Mouse (Mus musculus) liver, embryonic 16.5 days (tissue): Measurements from ENCODE around the gene Dnah7c. TPM values are rescaled to one million over a fixed set of nuclear protein-coding genes. Genes with fewer than 3 reads are reported as not detected.
"Not testable (repeated sequence)": the region's sequence is repeated elsewhere in the genome, so short reads cannot be mapped to it uniquely, and the experiment has no call there.

Experiments
- ATAC-seq: fragments of 200-750 bp; cut with Nextera tagmentation; 2 replicates; pipeline ENCODE4 v1.8.0; 2017; ENCODE audit warnings: low read depth, mild to moderate bottlenecking, moderate number of reproducible peaks, moderate library complexity
- H3K27ac ChIP-seq: fragments of 300-500 bp; sonication (generic); 2 replicates; pipeline ENCODE4 v1.5.1; 2014; ENCODE audit warnings: mild to moderate bottlenecking, low read length
- H3K27me3 ChIP-seq: fragments of 300-500 bp; sonication (generic); 2 replicates; pipeline ENCODE4 v1.6.1; 2014; ENCODE audit warnings: low read depth, low read length, mixed read lengths; ENCODE audit not compliant: control insufficient read depth, insufficient read depth
- H3K36me3 ChIP-seq: fragments of 300-500 bp; sonication (generic); 2 replicates; pipeline ENCODE4 v1.6.1; 2014; ENCODE audit warnings: mild to moderate bottlenecking; ENCODE audit not compliant: control insufficient read depth, insufficient read depth
- H3K4me1 ChIP-seq: fragments of 300-500 bp; sonication (generic); 2 replicates; pipeline ENCODE4 v1.6.1; 2014; ENCODE audit warnings: low read depth, low read length, mixed read lengths; ENCODE audit not compliant: control insufficient read depth
- H3K4me2 ChIP-seq: fragments of 300-500 bp; sonication (generic); 2 replicates; pipeline ENCODE4 v1.6.1; 2014; ENCODE audit warnings: low read depth, low read length, mixed read lengths
- H3K4me3 ChIP-seq: fragments of 300-500 bp; sonication (generic); 2 replicates; pipeline ENCODE4 v1.5.1; 2014; ENCODE audit warnings: low read depth, mild to moderate bottlenecking, low read length
- H3K9ac ChIP-seq: fragments of 300-500 bp; sonication (generic); 2 replicates; pipeline ENCODE4 v1.6.1; 2014; ENCODE audit warnings: low read depth, low read length
- H3K9me3 ChIP-seq: fragments of 300-500 bp; sonication (generic); replicated peaks from 2 replicates; pipeline ENCODE4 v1.6.1; 2016; ENCODE audit warnings: low read length; ENCODE audit not compliant: control insufficient read depth
- WGBS: fragments of 180-500 bp; shearing (Covaris S2); extraction: QIAGEN DNeasy Blood & Tissue Kit; methylation state at CpG from one replicate; pipeline ENCODE4 v1.1.7; 2014; ENCODE audit not compliant: insufficient replicate concordance; 5-methylcytosine and 5-hydroxymethylcytosine counted together
- polyA plus RNA-seq: library from polyadenylated mRNA; unstranded; fragments of >200 nt; fragmentation: Nextera tagmentation; extraction: Ambion mirVana; gene quantifications from 2 replicates; pipeline ENCODE4 v1.2.1, GENCODE M21; 2015

Gene Dnah7c
- polyA plus RNA-seq, 1 experiment from 2014 or later, result not detected

DNA sequence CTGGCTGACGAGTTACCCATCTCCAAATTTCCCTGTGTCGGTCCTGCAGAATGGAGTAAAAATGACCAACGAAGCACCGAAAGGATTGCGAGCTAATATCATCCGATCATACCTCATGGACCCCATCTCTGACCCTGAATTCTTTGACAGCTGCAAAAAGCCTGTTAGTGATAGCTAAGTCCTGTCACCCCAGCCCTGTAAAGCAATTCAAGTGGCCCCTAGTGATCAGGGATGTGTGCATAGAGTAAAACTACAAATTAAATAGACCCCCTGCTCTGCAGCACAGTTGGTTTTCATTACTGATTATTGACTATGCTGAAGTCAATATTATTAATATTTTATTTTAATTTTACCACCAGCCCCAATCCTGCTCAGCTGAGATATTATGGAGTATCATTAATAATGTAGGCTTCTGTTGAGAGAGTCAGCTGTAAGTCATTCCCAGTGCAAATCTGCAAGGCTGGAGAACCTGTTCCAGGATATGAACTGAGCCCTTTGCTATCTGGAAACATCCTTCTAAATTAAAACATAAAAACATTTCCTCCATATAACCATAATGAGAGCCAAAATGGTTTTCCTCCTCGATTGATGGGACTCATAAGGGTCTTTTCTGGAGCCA lies 344.8 kb downstream of the Dnah7c start:
- not testable (repeated sequence) for H3K4me1 ChIP-seq, H3K27me3 ChIP-seq, H3K27ac ChIP-seq, H3K9me3 ChIP-seq, H3K9ac ChIP-seq, H3K4me2 ChIP-seq, H3K4me3 ChIP-seq, H3K36me3 ChIP-seq, ATAC-seq
- WGBS, result 76% methylated on average over 7 of the region's 7 CpGs

DNA sequence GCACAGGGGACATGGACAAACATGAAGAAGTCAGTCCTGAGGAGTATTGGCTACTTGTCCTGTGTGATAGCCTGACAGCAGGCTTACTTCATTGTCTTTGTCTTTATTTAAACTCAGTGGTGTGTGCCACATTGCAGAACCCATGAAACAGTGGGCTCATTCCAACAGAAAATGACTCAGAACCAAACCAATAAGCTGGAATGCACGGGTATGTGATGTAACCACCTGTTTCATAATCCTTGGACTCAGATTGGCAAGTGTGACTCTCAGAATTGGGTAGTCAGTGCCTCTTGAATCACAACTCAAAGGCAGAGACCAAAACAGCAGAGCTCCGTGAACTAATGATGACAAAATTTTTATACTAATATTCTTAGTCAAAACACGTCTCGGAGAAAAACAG lies 356.8 kb downstream of the Dnah7c start:
- not testable (repeated sequence) for H3K36me3 ChIP-seq, ATAC-seq, H3K4me1 ChIP-seq, H3K9ac ChIP-seq, H3K4me3 ChIP-seq, H3K27me3 ChIP-seq, H3K4me2 ChIP-seq, H3K27ac ChIP-seq, H3K9me3 ChIP-seq
- WGBS, result 51% methylated on average over 4 of the region's 4 CpGs

DNA sequence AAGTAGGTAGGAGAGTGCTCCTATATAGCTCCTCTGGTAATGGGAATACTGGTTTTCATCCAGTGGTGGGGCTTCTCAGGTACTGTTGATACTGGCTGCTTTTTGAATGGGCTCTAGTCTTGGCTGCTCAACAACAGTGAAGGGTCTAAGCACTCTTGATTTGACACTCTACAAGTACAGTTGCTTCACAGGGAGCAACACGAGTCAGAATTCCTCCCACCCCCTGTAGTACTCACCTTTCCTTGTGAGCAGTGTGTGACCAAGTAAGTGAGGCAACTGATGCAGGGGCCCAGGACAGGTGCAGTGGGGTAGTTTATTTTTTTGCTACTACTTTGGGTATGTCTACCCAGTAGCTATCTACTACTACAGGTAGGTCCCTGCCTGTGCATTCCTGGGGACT lies 379.7 kb downstream of the Dnah7c start:
- no peak overlapping the region for H3K4me2 ChIP-seq
- no peak overlapping the region for H3K4me3 ChIP-seq
- no peaks in the 10 kb centered on the region for H3K36me3 ChIP-seq
- WGBS, result 52% methylated on average over 1 of the region's 1 CpGs
- H3K9me3 ChIP-seq, result no peaks in the 10 kb centered on the region
- H3K9ac ChIP-seq, result no peak overlapping the region
- H3K27me3 ChIP-seq, result no peaks in the 10 kb centered on the region
- H3K27ac ChIP-seq, result no peak overlapping the region
- H3K4me1 ChIP-seq, result no peaks in the 10 kb centered on the region
- no peak for ATAC-seq

DNA sequence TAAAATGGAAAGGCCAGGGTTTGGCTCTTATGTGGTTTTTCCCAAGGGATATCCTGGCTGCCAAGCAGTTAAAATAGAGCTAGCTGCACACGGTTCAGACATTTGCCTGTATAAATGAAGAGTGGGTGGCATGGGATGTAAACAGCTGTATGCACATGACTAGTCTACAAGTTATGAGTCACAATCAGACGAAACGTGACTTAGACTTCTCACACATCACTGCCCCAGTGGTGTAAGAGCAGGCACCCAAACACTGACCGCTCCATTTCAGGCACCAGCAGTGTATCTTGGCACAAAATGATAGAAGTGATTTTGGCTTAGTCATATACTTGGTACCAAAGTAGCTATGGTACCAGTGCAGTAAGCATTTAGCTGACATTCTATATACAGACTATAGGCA lies 383.2 kb downstream of the Dnah7c start:
- H3K4me1 ChIP-seq, H3K9ac ChIP-seq, H3K4me2 ChIP-seq, H3K36me3 ChIP-seq, H3K27ac ChIP-seq, H3K4me3 ChIP-seq, ATAC-seq, H3K9me3 ChIP-seq, H3K27me3 ChIP-seq: not testable (repeated sequence)
- WGBS, result 61% methylated on average over 4 of the region's 4 CpGs

DNA sequence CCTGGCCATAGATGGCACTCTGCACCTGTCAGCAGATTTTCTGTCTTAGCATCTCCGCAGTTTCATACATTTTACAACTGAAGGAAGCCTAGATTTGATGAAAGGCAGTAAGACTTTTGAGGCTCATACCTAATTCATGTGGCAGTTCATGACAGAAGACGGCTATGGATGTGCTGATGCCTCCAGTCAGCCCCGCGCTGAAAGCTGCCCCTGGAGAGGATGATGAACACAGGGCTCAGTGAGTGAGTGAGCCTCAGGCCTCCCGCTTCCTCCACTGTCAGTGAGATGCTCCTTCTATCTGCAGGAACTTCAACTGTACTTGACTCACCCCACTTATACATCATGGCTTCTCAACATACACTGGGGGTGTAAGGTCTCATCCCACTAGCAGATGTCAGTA lies 392.5 kb downstream of the Dnah7c start:
- H3K27me3 ChIP-seq, result no peaks in the 10 kb centered on the region
- H3K27ac ChIP-seq, result no peak overlapping the region
- H3K4me1 ChIP-seq, result no peaks in the 10 kb centered on the region
- no peaks in the 10 kb centered on the region for H3K36me3 ChIP-seq
- WGBS, result 78% methylated on average over 5 of the region's 5 CpGs
- ATAC-seq, result no peak
- H3K4me2 ChIP-seq, result no peak overlapping the region
- H3K9ac ChIP-seq, result no peak overlapping the region
- H3K9me3 ChIP-seq, result no peaks in the 10 kb centered on the region
- H3K4me3 ChIP-seq, result no peak overlapping the region

DNA sequence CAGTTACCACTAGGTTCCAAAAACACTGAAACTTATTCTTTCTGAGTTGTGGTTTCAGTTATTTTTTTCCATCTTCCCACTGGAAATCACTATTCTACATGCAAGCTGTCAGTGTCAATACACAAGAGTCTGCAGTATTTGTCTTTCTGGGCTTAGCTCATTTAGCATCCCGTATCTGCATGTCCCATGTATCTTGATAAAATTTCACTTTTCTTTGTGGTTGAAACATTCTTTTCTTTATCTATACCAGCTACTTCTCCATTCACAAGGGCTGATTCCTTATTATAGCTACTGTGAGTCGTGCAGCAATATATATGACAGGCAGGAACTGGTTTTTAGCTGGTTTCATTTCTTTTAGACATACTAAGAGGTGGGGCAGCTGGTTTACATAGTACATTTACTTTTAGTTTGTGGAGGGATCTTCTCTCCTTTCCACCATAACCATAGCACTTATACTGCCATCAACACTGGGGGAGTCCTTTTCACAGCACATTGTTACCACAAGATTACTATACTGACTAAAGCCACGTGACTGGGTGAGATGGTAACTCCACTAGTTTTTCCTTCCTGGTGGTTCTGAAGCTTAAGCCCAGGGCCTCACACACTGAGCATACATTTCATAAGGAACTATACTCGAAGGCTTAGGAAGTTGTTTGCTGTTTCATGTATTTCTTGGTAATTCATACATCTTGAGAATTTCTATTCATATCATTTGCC lies 397.0 kb downstream of the Dnah7c start:
- ATAC-seq, result no peak
- Histone ChIP-seq H3K9me3 (no peaks in the 10 kb centered on the region), H3K27me3 (no peaks in the 10 kb centered on the region), H3K27ac (no peak overlapping the region), H3K4me1 (no peaks in the 10 kb centered on the region), H3K4me2 (no peak overlapping the region), H3K9ac (no peak overlapping the region), H3K36me3 (no peaks in the 10 kb centered on the region), H3K4me3 (no peak overlapping the region)
- WGBS, result 45% methylated on average over 4 of the region's 4 CpGs

DNA sequence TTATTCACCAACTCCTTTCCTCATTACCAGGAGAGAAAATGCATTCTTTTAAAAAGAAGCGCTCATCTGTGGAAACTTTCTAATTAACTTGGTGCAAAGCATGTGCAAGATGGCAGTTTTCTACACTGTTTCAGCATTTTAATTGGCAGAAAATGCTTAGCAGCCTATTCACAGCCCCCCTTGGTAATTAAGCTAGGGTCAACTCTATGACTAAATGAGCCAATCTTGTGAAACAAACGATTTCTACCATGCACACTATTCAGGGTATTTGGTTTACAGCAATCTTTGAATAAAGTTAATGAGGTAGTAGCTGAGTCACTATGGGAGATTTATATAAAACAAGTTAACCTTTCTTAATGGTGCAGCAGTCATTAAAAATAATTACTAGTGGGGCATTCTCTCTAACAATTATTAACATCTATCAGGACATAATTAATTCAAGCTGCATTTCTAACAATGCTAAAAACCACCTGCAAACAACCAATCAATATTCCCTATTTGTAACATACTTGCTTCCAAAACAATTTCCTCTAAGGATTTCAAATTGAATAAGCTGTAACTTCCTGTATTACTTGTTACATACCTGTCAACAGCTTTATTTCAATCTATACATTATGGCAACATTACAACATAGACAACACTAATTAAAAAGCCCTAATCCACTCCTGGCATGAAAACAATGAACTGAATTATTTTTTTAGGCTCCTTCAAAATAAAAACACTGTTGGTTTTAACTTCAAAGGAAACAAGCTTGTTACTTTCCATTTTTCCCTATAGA lies 404.9 kb downstream of the Dnah7c start:
- H3K9me3 ChIP-seq, result no peaks in the 10 kb centered on the region
- no peaks in the 10 kb centered on the region for H3K27me3 ChIP-seq
- no peak overlapping the region for H3K9ac ChIP-seq
- H3K27ac ChIP-seq, result no peak overlapping the region
- H3K4me3 ChIP-seq, result no peak overlapping the region
- 66% methylated on average over 2 of the region's 2 CpGs for WGBS
- ATAC-seq, result no peak
- no peaks in the 10 kb centered on the region for H3K4me1 ChIP-seq
- no peaks in the 10 kb centered on the region for H3K36me3 ChIP-seq
- no peak overlapping the region for H3K4me2 ChIP-seq

DNA sequence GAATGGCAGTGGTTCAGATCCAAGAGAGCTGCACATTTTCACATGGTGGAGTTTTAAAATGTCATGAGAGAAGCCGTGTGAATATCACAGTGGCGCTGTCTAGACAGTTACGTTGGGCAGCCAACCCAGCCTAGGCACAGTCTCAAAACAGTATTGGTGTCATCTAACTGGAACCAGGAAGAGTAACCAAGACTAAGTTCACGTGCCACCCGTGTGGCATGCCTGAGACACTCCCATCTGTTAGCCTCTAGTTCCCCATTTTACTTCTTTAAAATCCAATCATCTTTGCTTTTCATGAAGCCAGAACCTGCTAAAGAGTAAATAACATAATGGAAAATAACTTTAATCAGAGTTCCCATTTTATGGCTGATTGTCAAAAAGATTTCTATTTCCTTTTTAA lies 406.5 kb downstream of the Dnah7c start:
- ATAC-seq, result no peak
- no peak overlapping the region for H3K9ac ChIP-seq
- H3K9me3 ChIP-seq, result no peaks in the 10 kb centered on the region
- H3K27me3 ChIP-seq, result no peaks in the 10 kb centered on the region
- no peak overlapping the region for H3K4me2 ChIP-seq
- WGBS, result 61% methylated on average over 5 of the region's 5 CpGs
- H3K4me3 ChIP-seq, result no peak overlapping the region
- H3K27ac ChIP-seq, result no peak overlapping the region
- H3K4me1 ChIP-seq, result no peaks in the 10 kb centered on the region
- H3K36me3 ChIP-seq, result no peaks in the 10 kb centered on the region

DNA sequence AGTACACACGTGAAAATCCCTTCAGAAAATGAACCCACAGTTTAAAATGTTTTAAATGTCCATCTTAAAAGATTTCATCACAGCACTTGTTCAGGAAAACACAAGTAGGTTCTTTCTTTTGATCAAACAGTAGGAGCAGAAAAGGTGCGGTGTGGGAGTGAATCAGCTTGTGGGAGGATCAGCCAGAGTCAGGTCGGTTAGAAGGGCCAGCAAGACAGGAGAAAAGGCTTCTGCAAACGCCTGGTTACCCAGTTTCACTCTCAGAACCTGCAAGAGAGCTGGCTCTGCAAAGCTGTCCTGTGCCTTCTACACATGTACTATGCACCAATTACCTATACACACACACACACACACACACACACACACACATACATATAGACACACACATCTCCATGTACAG lies 418.0 kb downstream of the Dnah7c start:
- no peak overlapping the region for H3K4me3 ChIP-seq
- no peaks in the 10 kb centered on the region for H3K4me1 ChIP-seq
- no peak overlapping the region for H3K27ac ChIP-seq
- ATAC-seq, result no peak
- no peaks in the 10 kb centered on the region for H3K9me3 ChIP-seq
- H3K27me3 ChIP-seq, result no peaks in the 10 kb centered on the region
- no peaks in the 10 kb centered on the region for H3K36me3 ChIP-seq
- H3K4me2 ChIP-seq, result no peak overlapping the region
- WGBS, result 49% methylated on average over 4 of the region's 4 CpGs
- H3K9ac ChIP-seq, result no peak overlapping the region
